In genomic region chr6:136964609-136965510, GRCm38 (mm10) we compare ENCODE assay signal across 12 mouse cellular contexts. TPM values are rescaled to one million over a fixed set of nuclear protein-coding genes. Genes with fewer than 3 reads are reported as not detected.
DNase-seq lines count a peak whose midpoint lies in the region; ATAC-seq and TF ChIP-seq lines count a peak whose summit lies in the region.
"Had no signal": no experiment of that assay in that cellular context is flagged by ENCODE, and none has a peak within 500 bp of the region (broad histone marks: within the 10 kb centered on the region; RNA-seq: fewer than 3 reads in every experiment).

No protein-coding gene starts in this region.

- H3K9me3 ChIP-seq in midbrain, postnatal 0 days (ENCODE audit: low read length) = no peaks in the 10 kb centered on the region
- no peaks in the 10 kb centered on the region for H3K9me3 ChIP-seq in midbrain, embryonic 15.5 days
- H3K9me3 ChIP-seq in neural tube, embryonic 15.5 days (replicated peaks) = no peaks in the 10 kb centered on the region
- H3K9me3 ChIP-seq in hindbrain, postnatal 0 days (ENCODE audit: low read length) = no peaks in the 10 kb centered on the region
- H3K9me3 ChIP-seq: forebrain, embryonic 12.5 days; hindbrain, embryonic 12.5 days had no signal

- TF ChIP-seq POLR2A in bone marrow, adult 2 months (IDR thresholded peaks at IDR 0.05; ENCODE audit: borderline replicate concordance, control insufficient read depth, low read depth, low read length) = no peak

- WGBS in midbrain, postnatal 0 days = 70% methylated on average over 13 of the region's 13 CpGs
- 69% methylated on average over 13 of the region's 13 CpGs for WGBS in midbrain, embryonic 15.5 days
- 6% methylated on average over 13 of the region's 13 CpGs for WGBS in bone marrow, adult 2 months
- 6% methylated on average over 13 of the region's 13 CpGs for whole genome bisulfite sequencing in macrophage (ENCODE audit: missing documents)
- 64% methylated on average over 13 of the region's 13 CpGs for WGBS in neural tube, embryonic 15.5 days
- 67% methylated on average over 13 of the region's 13 CpGs for WGBS in hindbrain, postnatal 0 days

- no peaks in the 10 kb centered on the region for H3K27me3 ChIP-seq in midbrain, postnatal 0 days (ENCODE audit: insufficient read depth, low read length)
- H3K27me3 ChIP-seq in midbrain, embryonic 15.5 days (replicated peaks) = no peaks in the 10 kb centered on the region
- no peaks in the 10 kb centered on the region for H3K27me3 ChIP-seq in neural tube, embryonic 15.5 days (replicated peaks)
- H3K27me3 ChIP-seq in hindbrain, postnatal 0 days (ENCODE audit: insufficient read depth, low read length) = no peaks in the 10 kb centered on the region
- H3K27me3 ChIP-seq: forebrain, embryonic 12.5 days; hindbrain, embryonic 12.5 days had no signal

- no peak overlapping the region for H3K4me3 ChIP-seq in midbrain, postnatal 0 days (ENCODE audit: low read depth, low read length)
- H3K4me3 ChIP-seq in midbrain, embryonic 15.5 days = no peak overlapping the region
- no peak overlapping the region for H3K4me3 ChIP-seq in bone marrow, adult 2 months (replicated peaks; ENCODE audit: control insufficient read depth, low read depth, low read length)
- no peak overlapping the region for H3K4me3 ChIP-seq in macrophage (ENCODE audit: inconsistent target)
- no peak overlapping the region for H3K4me3 ChIP-seq in neural tube, embryonic 15.5 days (replicated peaks)
- H3K4me3 ChIP-seq in hindbrain, postnatal 0 days (ENCODE audit: low read length) = no peak overlapping the region
- H3K4me3 ChIP-seq: forebrain, embryonic 12.5 days; hindbrain, embryonic 12.5 days had no signal

- ATAC-seq in midbrain, postnatal 0 days (ENCODE audit: low FRiP score) = no peak
- no peak for ATAC-seq in midbrain, embryonic 15.5 days (replicated peaks)
- ATAC-seq in neural tube, embryonic 15.5 days (ENCODE audit: low FRiP score) = no peak
- no peak for ATAC-seq in hindbrain, postnatal 0 days

- H3K36me3 ChIP-seq in midbrain, postnatal 0 days (ENCODE audit: insufficient read depth, low read length) = no peaks in the 10 kb centered on the region
- no peaks in the 10 kb centered on the region for H3K36me3 ChIP-seq in midbrain, embryonic 15.5 days (replicated peaks)
- H3K36me3 ChIP-seq in macrophage (ENCODE audit: inconsistent target) = no peaks in the 10 kb centered on the region
- H3K36me3 ChIP-seq in neural tube, embryonic 15.5 days = no peaks in the 10 kb centered on the region
- H3K36me3 ChIP-seq in hindbrain, postnatal 0 days (ENCODE audit: insufficient read depth, low read length) = no peaks in the 10 kb centered on the region
- H3K36me3 ChIP-seq: forebrain, embryonic 12.5 days; hindbrain, embryonic 12.5 days had no signal

- no peak overlapping the region for H3K4me2 ChIP-seq in midbrain, postnatal 0 days (ENCODE audit: low read depth, low read length, poor library complexity, severe bottlenecking)
- H3K4me2 ChIP-seq in midbrain, embryonic 15.5 days = no peak overlapping the region
- H3K4me2 ChIP-seq in neural tube, embryonic 15.5 days = no peak overlapping the region
- H3K4me2 ChIP-seq in hindbrain, postnatal 0 days (ENCODE audit: low read depth, low read length) = no peak overlapping the region
- H3K4me2 ChIP-seq: forebrain, embryonic 12.5 days; hindbrain, embryonic 12.5 days had no signal

- no peak overlapping the region for H3K9ac ChIP-seq in midbrain, postnatal 0 days (replicated peaks; ENCODE audit: low read length, poor library complexity, severe bottlenecking)
- no peak overlapping the region for H3K9ac ChIP-seq in midbrain, embryonic 15.5 days
- no peak overlapping the region for H3K9ac ChIP-seq in neural tube, embryonic 15.5 days (replicated peaks)
- no peak overlapping the region for H3K9ac ChIP-seq in hindbrain, postnatal 0 days (replicated peaks; ENCODE audit: low read length)
- H3K9ac ChIP-seq: forebrain, embryonic 12.5 days; hindbrain, embryonic 12.5 days had no signal

- no peak overlapping the region for H3K27ac ChIP-seq in midbrain, postnatal 0 days (ENCODE audit: low read depth, low read length)
- no peak overlapping the region for H3K27ac ChIP-seq in midbrain, embryonic 15.5 days
- peak overlapping the region; percentile 28; the same call in 1 of the 2 replicates for H3K27ac ChIP-seq in bone marrow, adult 2 months (ENCODE audit: control insufficient read depth, insufficient read depth, low read depth, low read length, poor library complexity)
- H3K27ac ChIP-seq in macrophage = peak overlapping the region; percentile 58
- H3K27ac ChIP-seq in neural tube, embryonic 15.5 days (replicated peaks) = no peak overlapping the region
- no peak overlapping the region for H3K27ac ChIP-seq in hindbrain, postnatal 0 days
- H3K27ac ChIP-seq: forebrain, embryonic 12.5 days; hindbrain, embryonic 12.5 days had no signal

- H3K4me1 ChIP-seq in midbrain, postnatal 0 days (ENCODE audit: insufficient read depth, low read length) = no peaks in the 10 kb centered on the region
- H3K4me1 ChIP-seq in midbrain, embryonic 15.5 days = no peaks in the 10 kb centered on the region
- H3K4me1 ChIP-seq in bone marrow, adult 2 months (ENCODE audit: control insufficient read depth, insufficient read depth, low read length) = peaks cover 8% of the 10 kb centered on the region
- no peaks in the 10 kb centered on the region for H3K4me1 ChIP-seq in neural tube, embryonic 15.5 days
- H3K4me1 ChIP-seq in hindbrain, postnatal 0 days (ENCODE audit: insufficient read depth, low read length) = no peaks in the 10 kb centered on the region
- H3K4me1 ChIP-seq: forebrain, embryonic 12.5 days; hindbrain, embryonic 12.5 days had no signal

- intact Hi-C loops in heart, postnatal 14 days (cut with DNase I) = loop anchor here (5.0 kb wide), 2 partner anchors 43 to 103 kb away; partner anchors contain the start of genes Erp27 and Pde6h

- TF ChIP-seq CTCF in midbrain, postnatal 0 days (IDR thresholded peaks at IDR 0.05) = peak; percentile 40
- no peak for TF ChIP-seq CTCF in bone marrow, adult 2 months (IDR thresholded peaks at IDR 0.05; ENCODE audit: control insufficient read depth, insufficient read depth, low read length)
- TF ChIP-seq CTCF in hindbrain, postnatal 0 days (IDR thresholded peaks at IDR 0.05; ENCODE audit: low read depth) = no peak; the same call in 1 of the 2 replicates

- DNase-seq in midbrain, postnatal 0 days (ENCODE audit: low spot score) = no peak
- DNase-seq in thymus, postnatal 25 days = peak; percentile 60
- DNase-seq in hindbrain, postnatal 0 days (ENCODE audit: low spot score) = no peak
- DNase-seq in heart, postnatal 14 days = no peak
- DNase-seq: right cerebral cortex, postnatal 14 days had no signal

- H3K79me2 ChIP-seq in macrophage (ENCODE audit: inconsistent target) = no peaks in the 10 kb centered on the region

RNA-seq across cellular contexts. Expression of gene Arhgdib, which starts 23.2 kb away (rescaled TPM):
- 8.3 and 9.0 TPM in 2 replicates for total RNA-seq in midbrain, postnatal 0 days (2014; rRNA removed)
- 16.1 and 19.0 TPM in 2 replicates for polyA plus RNA-seq in midbrain, postnatal 0 days (2015; fragmentation: Nextera tagmentation; extraction: Ambion mirVana)
- polyA plus RNA-seq in midbrain, embryonic 15.5 days (2015; fragmentation: Nextera tagmentation; extraction: Ambion mirVana) = 15.3 and 16.4 TPM in 2 replicates
- polyA plus RNA-seq in bone marrow, adult 2 months (2011; ENCODE audit: insufficient read depth, insufficient read length, low replicate concordance, missing spikeins) = 251 and 531 TPM in 2 replicates
- 100 to 1,000 TPM in 3 of 26 experiments, 10 to 100 TPM in 23; 11.6 to 145 (median 52.8) TPM for total RNA-seq in macrophage (2018; cell fraction: chromatin; rRNA removed)
- 1,000 to 10,000 TPM in 1 of 26 experiments, 100 to 1,000 TPM in 25; 383 to 1,003 (median 671) TPM for total RNA-seq in macrophage (2018; cell fraction: cytosol; rRNA removed)
- total RNA-seq in macrophage (2018; cell fraction: nucleus; rRNA removed) = 100 to 1,000 TPM in 17 of 26 experiments, 10 to 100 TPM in 9; 39.0 to 310 (median 125) TPM
- polyA plus RNA-seq in macrophage (2018) = 620 to 1,090 TPM (median 743 TPM) in 3 replicates
- 13.8 and 95.4 TPM in 2 replicates for polyA plus RNA-seq in neural tube, embryonic 15.5 days (2015; fragmentation: Nextera tagmentation; extraction: Ambion mirVana)
- 7.2 and 12.8 TPM in 2 replicates for total RNA-seq in hindbrain, postnatal 0 days (2014; rRNA removed)
- 17.3 and 18.8 TPM in 2 replicates for polyA plus RNA-seq in hindbrain, postnatal 0 days (2015; fragmentation: Nextera tagmentation; extraction: Ambion mirVana)
- total RNA-seq in heart, postnatal 14 days (2021) = 10 to 100 TPM; 36.9 to 45.4 TPM

RNA-seq across cellular contexts. Expression of gene Pde6h, which starts 41.2 kb away (rescaled TPM):
- total RNA-seq in midbrain, postnatal 0 days (2014; rRNA removed) = 0.05 and 0.19 TPM in 2 replicates
- polyA plus RNA-seq in midbrain, postnatal 0 days (2015; fragmentation: Nextera tagmentation; extraction: Ambion mirVana) = 0.37 and 0.84 TPM in 2 replicates
- not detected in 2 replicates for polyA plus RNA-seq in midbrain, embryonic 15.5 days (2015; fragmentation: Nextera tagmentation; extraction: Ambion mirVana)
- 0.27 and 0.42 TPM in 2 replicates for polyA plus RNA-seq in bone marrow, adult 2 months (2011; ENCODE audit: insufficient read depth, insufficient read length, low replicate concordance, missing spikeins)
- 1 to 10 TPM in 17 of 26 experiments, under 1 TPM in 5, not detected in 4; 0.16 to 5.8 (median 2.2) TPM for total RNA-seq in macrophage (2018; cell fraction: chromatin; rRNA removed)
- under 1 TPM in 11 of 26 experiments, not detected in 15; 0.03 to 0.49 (median 0.19) TPM for total RNA-seq in macrophage (2018; cell fraction: cytosol; rRNA removed)
- 1 to 10 TPM in 10 of 26 experiments, under 1 TPM in 14, not detected in 2; 0.06 to 2.7 (median 0.92) TPM for total RNA-seq in macrophage (2018; cell fraction: nucleus; rRNA removed)
- 0.10 to 0.50 TPM in 2 of 3 replicates, not detected in the other for polyA plus RNA-seq in macrophage (2018)
- polyA plus RNA-seq in neural tube, embryonic 15.5 days (2015; fragmentation: Nextera tagmentation; extraction: Ambion mirVana) = 0.33 TPM in 1 of 2 replicates, not detected in the other
- not detected in 2 replicates for total RNA-seq in hindbrain, postnatal 0 days (2014; rRNA removed)
- 0.76 and 1.3 TPM in 2 replicates for polyA plus RNA-seq in hindbrain, postnatal 0 days (2015; fragmentation: Nextera tagmentation; extraction: Ambion mirVana)
- under 1 TPM in 1 of 2 experiments, not detected in 1; 0.46 TPM for total RNA-seq in heart, postnatal 14 days (2021)
- total RNA-seq: gastrocnemius, postnatal 4 days had no signal
- polyA plus RNA-seq: forebrain, embryonic 12.5 days; hindbrain, embryonic 12.5 days had no signal

RNA-seq across cellular contexts. Expression of gene Erp27, which starts 42.9 kb away (rescaled TPM):
- not detected in 2 replicates for total RNA-seq in midbrain, postnatal 0 days (2014; rRNA removed)
- polyA plus RNA-seq in midbrain, postnatal 0 days (2015; fragmentation: Nextera tagmentation; extraction: Ambion mirVana) = not detected in 2 replicates
- not detected in 2 replicates for polyA plus RNA-seq in midbrain, embryonic 15.5 days (2015; fragmentation: Nextera tagmentation; extraction: Ambion mirVana)
- polyA plus RNA-seq in bone marrow, adult 2 months (2011; ENCODE audit: insufficient read depth, insufficient read length, low replicate concordance, missing spikeins) = 4.8 and 11.3 TPM in 2 replicates
- 1 to 10 TPM in 21 of 26 experiments, under 1 TPM in 1, not detected in 4; 0.94 to 5.0 (median 2.0) TPM for total RNA-seq in macrophage (2018; cell fraction: chromatin; rRNA removed)
- under 1 TPM in 7 of 26 experiments, not detected in 19; 0.13 to 0.44 (median 0.24) TPM for total RNA-seq in macrophage (2018; cell fraction: cytosol; rRNA removed)
- total RNA-seq in macrophage (2018; cell fraction: nucleus; rRNA removed) = 1 to 10 TPM in 19 of 26 experiments, under 1 TPM in 6, not detected in 1; 0.36 to 6.5 (median 1.5) TPM
- 0.27 TPM in 1 of 3 replicates, not detected in the others for polyA plus RNA-seq in macrophage (2018)
- polyA plus RNA-seq in neural tube, embryonic 15.5 days (2015; fragmentation: Nextera tagmentation; extraction: Ambion mirVana) = 0.82 TPM in 1 of 2 replicates, not detected in the other
- not detected in 2 replicates for total RNA-seq in hindbrain, postnatal 0 days (2014; rRNA removed)
- polyA plus RNA-seq in hindbrain, postnatal 0 days (2015; fragmentation: Nextera tagmentation; extraction: Ambion mirVana) = not detected in 2 replicates
- under 1 TPM in 1 of 2 experiments, not detected in 1; 0.17 TPM for total RNA-seq in heart, postnatal 14 days (2021)
- total RNA-seq: gastrocnemius, postnatal 4 days had no signal
- polyA plus RNA-seq: forebrain, embryonic 12.5 days; hindbrain, embryonic 12.5 days had no signal

Comparison
In these comparisons a context has a peak if more than half of its experiments do, and no peak if none do; other contexts are left out.
1. H3K27ac ChIP-seq: peak in bone marrow, adult 2 months (single experiment) and macrophage (single experiment); none in midbrain, postnatal 0 days (single experiment), midbrain, embryonic 15.5 days (single experiment), neural tube, embryonic 15.5 days (single experiment) and hindbrain, postnatal 0 days (single experiment).